Mouse (Mus musculus): ENCODE results near the gene Cbx6. TPM values are rescaled to one million over a fixed set of nuclear protein-coding genes. Genes with fewer than 3 reads are reported as not detected.

Gene Cbx6
- polyA plus RNA-seq, 2 experiments from 2014 or later = 8.4 to 15.1 TPM

DNA sequence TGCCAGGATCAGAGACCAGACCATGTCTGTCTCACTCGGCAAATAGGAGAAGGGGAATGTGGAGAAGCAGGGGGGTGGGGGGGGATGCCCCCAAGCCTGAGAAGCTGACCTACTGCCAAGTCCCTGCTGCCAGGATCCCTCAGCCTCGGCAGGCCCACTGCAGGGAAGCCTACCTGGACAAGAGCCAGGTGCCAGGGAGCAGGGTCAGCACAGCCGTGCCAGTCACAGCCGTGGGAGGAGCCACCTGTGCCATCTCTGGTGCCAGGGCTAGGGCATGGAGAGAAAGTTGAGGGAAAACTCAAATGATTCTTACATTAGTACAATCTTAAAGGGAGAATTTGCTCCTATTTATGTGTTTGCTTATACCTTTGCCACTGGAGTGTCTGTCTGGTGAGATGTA, 32.2 kb downstream of the Cbx6 start:
- no peak for ATAC-seq

DNA sequence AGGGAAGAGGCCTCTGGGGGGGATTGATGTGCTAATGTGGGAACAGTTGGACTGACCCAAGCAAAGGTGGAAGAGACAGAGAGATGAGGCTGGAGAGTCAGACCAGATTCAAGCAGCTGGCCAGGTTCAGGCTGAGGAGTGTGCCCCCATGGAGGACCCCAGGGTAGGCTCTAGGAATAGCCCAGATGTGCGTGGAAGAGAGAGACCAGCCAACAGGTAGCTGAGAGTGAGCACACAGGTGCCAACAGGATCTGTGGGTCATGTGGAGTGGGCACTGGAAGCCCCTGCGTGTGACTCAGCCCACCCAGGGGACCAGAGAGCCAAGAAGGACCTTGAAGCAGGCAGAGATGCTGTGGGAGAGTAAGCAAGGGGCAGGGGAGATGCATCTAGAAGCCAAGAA, 32.8 kb downstream of the Cbx6 start:
- ATAC-seq = no peak

DNA sequence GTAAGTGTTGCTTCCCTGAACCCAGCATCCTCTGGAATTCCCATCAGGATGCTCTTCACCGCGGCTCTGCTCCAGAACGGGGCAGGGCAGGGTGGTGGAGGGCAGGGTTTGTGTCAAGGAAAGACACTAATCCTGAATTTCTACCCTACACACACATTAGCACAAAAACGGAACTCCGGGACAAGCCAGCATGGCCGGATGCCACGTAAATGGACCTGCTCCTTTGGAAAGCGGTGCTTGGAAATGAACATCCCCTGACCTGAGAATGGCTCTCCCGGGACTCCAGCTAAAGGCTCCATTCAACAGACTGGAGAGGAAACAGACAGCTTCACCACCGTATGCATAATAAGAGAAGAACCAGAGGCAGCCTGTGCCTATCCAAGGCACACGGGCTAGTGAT, 33.8 kb downstream of the Cbx6 start:
- ATAC-seq = no peak

DNA sequence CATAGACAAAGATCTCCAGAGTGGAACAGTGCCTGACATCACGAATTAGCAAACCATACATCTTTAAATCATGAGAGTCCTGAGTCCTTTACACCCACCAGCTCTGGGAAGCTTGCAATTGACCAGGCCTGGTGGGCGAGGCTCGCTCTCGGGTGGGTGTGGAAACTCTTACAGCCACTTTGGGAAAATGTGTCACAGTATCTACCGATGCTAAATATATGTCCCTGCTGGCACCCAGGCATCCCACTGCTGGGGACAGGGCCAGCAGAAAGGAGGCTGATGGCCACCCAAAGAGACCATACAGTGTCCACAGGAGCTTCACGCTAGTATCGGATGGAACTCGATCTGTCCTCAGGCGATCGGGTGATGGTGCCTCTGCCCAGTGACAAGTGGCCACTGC, 35.9 kb downstream of the Cbx6 start:
- no peak for ATAC-seq

DNA sequence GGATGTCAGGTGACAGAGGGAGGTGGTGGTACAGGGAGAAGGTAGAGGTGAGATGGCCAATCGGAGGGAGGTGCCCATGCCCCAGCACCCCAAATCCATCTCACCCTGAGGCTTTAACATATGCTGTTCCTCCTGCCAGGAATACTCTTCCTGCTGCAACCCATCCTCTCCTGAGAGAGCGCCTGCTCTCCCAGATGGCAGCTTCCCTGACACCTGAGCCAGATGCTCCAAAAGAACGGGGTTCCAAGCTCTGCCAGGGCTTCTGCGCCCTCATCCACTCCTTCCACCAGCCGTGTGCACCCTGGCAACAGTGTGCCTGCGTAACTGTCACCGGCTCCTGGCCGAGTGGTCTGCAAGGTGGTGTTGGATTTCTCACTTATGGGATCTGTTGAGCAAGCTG, 36.8 kb downstream of the Cbx6 start:
- ATAC-seq = no peak

DNA sequence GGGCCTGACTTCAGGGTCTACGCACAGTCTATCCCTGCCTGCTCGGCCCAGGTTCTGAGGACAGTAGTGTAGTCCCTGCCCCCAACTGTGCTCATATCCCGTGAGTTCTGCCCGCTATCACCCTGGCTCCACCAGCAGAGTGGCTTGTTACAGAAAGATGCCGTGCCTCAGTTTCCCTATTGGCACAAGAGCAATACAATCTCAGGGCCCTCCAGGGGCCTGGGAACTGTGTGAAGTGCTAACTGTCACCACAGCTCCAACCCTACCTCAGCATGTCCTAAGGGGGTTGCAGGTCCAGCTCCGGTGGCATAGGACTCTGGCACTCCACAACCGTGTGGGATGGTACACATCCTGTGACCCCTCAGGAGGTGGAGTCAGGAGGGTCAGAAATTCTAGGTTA, 37.4 kb downstream of the Cbx6 start:
- no peak for ATAC-seq

DNA sequence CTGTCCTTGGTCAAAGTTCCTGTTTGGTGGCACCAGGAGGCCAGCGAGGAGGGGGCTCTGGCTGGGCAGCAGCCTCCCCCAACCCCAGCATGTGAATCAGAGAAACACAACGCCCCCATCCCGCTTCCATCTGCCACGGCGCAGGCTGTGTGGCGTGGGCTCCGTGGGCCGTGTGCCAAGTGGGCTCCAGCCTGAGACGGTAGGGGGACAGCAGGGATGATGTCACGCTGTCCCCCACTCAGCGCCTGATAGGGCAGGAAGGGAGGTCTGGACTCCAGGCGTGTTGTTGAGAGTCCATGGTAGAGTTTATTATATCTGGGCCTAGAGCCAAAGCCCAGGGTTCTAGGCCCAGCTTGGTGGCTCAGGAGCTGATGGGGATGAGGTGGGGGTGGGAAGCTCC, 38.2 kb downstream of the Cbx6 start:
- no peak for ATAC-seq

DNA sequence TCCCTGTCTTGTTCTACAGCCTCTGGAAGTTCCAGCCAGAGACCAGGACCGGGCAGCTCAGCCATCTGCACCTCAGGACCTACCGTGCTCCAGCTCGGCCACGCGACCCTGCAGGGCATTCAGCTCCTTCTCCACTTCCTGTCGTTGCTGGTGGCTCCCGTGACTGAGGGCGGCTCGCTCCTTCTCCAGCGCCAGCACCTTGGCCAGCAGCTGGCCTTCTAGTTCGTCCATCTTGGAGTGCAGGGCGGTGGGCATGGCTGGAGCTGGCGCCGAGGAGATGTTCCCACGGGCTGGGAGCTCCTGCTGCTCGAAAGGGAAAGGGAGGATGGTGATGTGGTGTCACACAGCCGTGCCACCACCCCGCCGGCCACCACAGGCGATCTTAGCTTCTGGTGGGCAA, 40.3 kb downstream of the Cbx6 start:
- no peak for ATAC-seq

DNA sequence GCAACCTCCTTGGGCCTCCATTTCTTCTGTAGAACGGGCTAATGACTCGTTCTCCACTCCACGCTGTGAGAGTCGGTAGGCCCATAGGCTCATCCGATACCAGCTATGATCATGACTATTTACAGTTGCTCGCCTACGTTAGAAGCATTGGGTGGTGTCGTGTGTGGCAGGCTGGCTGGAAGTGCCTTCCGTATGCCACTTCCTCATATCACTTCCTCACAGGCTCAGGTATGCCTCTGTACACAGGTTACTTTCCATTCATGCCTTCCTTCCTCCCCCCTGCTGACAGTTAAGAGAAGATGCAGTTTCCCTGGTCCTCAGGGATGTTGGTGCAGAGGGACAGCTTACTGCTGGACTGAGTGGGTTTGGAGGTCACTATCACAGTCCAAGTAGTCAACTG, 41.4 kb downstream of the Cbx6 start:
- ATAC-seq = no peak

DNA sequence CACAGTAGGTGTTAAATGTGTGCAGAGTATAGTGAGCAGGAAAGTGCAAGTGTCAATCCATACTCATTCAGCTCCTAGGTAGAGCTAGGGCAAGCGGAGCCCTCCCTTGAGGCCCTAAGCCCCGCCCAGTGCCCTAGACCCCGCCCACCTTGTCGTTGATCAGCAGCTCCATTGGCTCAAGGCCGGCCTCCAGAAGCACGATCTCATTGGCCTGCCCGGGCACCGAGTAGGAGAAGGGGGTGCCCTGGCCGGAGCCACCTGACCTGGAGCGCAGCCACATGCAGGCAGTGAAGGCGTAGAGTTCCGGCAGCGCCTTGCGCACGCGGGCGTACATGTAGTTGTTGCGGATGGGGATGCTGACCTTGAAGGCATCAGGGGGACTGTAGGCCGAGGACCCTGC, 42.0 kb downstream of the Cbx6 start:
- ATAC-seq = no peak

DNA sequence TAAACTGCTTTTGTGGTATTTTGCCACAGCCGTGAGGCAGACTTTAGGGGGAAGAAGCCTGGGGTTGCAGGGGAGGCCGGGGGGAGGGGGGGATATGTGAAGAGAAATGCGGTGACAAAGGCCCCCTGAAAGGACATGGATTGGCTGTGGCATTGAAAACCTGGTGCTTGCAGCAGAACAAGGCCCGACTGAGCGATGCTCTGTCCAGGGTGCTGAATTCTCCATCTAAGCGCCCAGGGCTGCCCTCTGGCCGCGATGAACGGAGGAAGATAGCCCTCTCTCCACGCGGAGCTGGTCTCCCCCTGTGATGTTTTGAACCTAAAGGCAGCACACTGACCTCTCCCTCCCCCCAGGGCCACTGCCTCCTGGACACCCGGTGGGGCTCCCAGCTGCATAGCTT, 43.0 kb downstream of the Cbx6 start:
- no peak for ATAC-seq

DNA sequence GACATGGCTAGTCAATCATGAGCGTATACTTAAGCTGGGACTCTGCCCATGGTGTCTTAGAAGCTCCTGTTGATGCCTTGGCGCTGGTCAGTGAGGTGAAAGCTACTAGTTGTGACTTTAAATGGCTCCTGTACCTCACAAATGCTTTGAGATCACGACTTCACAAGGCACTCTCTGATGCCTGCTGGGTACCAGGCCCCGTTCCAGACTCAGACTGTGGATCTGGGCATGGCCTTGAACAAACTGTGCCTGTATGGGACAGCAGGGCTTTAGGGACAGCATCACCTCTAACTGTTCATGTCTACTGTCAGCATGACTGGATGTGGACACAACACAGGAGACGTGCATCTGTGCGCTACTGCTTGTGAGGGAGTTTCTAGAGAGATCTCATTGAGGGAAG, 43.6 kb downstream of the Cbx6 start:
- no peak for ATAC-seq

DNA sequence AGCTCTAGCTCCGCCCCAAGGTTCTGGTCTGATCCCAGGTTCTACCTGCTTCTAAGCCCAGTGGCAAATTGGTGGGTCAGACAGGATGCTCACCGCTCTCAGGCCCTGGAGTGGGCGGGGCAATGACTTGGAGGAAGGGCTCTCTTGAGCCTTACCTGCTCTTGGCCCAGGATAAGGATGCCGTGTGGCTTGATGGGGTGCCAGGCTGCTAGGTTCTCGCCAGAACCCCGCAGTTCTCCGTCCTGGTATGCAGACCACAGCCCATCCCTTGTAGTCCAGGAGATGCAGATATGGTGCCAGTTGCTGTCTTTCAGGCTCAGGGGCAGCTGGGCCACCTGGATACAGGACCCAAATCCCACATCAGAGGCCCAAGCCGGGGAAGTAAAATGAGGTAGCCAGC, 44.4 kb downstream of the Cbx6 start:
- ATAC-seq = no peak

DNA sequence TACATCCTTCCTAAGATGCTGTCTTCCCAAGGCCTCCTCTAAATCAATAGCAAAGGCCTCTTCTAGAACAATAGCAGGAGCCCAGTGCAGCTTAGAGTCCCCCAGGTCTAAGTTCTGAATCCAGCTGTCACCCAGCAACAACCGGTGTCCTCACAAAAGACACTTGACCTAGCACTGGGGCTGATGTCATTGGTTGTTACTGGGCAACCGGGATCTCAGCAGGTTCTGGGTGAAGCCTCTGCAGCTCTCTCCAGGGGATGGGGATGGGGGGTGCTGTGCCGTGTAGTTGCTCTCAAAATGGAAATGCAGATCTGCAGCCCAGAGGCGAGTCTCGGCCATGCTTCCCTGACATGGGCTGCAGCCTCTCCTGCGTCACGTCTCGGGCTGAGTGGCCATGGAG, 46.7 kb downstream of the Cbx6 start:
- ATAC-seq = no peak

DNA sequence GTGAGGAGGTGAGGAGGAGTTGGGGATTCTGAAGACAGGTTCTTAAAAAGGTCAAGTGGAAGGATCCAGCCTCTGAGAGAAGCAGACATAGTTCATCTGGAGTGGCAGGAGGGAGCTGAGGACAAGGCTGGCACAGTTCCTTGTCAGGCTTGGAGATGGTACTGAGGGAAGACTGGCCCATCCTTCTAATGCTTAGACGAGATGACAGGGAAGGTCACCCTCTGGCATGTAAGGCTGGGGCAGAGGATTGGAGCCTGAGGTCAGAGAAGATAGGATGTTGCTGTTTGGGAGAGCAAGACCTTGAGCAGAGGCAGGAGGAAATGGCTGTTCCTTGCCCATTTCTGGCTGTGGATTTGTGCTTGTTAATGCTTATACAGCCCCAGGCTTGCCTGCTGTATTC, 49.4 kb downstream of the Cbx6 start:
- ATAC-seq = no peak

DNA sequence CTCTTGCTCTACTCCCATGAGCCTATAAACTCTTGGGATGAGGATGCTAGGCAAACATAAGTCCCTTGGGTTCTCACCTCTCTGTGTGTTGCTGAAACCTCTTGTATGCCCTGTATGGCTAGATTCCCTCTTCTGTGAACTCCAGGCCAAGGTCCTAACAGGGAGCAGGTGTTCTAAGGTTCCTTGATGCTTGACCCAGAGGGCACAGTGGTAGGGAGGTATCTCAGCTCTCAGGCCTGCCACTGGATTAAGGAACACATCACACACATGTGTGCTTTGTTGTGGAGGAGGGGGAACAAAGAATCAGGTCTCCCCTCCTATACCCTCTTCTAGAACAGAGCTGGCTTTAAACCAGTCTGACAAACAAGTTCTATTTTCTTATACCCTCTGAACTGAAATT, 56.7 kb downstream of the Cbx6 start, which contains the start of gene Dnal4:
Dnal4 (minus strand) TSS at position 101 of the 400 bp plus-strand sequence.
- no peak for ATAC-seq

DNA sequence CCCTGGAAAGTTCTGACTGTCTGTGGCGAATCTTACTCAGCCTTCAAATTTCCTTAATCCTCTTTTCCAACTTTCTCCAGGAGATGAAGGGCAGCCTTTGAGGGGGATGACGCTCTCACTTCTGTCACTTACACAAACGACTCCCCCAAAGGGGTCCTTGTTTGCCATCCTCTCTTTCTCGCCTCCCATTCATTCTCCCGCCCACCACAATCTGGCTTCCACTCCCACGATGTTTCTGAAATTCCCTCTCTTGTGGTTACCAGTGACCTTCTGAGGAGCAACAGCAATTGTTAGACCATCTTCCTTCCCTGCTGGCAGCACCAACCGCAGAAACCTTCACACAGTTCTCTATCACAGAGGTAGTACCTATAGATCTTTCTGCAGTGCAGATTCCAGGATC, 58.8 kb downstream of the Cbx6 start:
- no peak for ATAC-seq

DNA sequence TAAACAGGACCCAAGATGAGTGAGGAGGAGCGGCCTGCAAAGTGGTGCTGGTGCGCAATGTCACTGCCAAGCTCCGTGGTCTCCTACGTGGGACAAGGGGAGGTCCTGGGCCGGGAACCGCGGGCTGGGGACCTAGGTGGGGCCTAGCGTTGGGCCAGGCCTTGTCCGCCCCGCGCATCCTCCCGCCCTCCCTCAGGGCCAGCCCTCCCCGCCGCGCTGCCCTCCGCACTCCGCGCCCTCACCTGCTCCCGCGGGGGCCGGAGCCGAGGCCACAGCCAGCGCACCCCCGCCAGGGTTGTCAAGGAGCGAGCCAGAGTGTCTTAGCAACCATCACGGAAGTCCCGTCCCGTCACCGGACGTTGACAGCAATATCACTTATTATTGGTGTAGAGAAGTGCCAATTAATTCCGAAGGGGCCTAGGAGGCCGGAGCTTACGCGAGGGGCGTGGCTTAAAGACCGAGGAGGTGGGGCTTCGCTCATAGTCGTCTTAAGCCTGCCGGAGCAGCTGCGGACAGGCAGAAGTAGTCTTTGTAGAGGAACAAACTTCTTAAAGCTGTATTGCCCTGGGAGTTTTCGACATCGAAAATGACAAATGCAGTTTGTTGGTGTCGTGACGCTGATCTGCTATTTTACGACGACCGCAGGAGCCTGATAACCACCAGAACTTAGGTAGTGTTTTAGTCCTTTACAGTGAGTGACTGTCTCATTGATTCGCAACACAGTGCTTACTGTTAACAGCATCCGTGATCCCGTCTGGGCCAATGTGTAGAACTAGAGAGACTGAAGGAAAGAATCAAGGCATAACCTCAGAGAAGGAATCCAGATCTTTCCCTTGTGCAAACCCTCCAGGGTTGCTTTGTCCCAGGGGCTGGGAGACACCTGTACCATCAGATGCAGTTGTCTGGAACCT, 60.1 kb downstream of the Cbx6 start:
- ATAC-seq = peak; percentile 97

Other genes starting within 250 kb of the Cbx6 start
- gene Dmc1, start 229.6 kb downstream of the Cbx6 start, polyA plus RNA-seq (2017; shearing (Covaris generic)) = not detected
- under 1 TPM in 1 of 2 experiments, not detected in 1; 0.26 TPM for gene Fam227a, start 175.7 kb downstream of the Cbx6 start, polyA plus RNA-seq (2017; shearing (Covaris generic))
- 10 to 100 TPM; 16.2 to 17.6 TPM for gene Cby1, start 175.5 kb downstream of the Cbx6 start, polyA plus RNA-seq (2017; shearing (Covaris generic))
- gene Tomm22, start 163.8 kb downstream of the Cbx6 start, polyA plus RNA-seq (2017; shearing (Covaris generic)) = 100 to 1,000 TPM; 217 to 224 TPM
- 1 to 10 TPM; 2.9 to 3.6 TPM for gene Josd1, start 146.8 kb downstream of the Cbx6 start, polyA plus RNA-seq (2017; shearing (Covaris generic))
- 10 to 100 TPM; 21.2 to 24.9 TPM for gene Gtpbp1, start 143.8 kb downstream of the Cbx6 start, polyA plus RNA-seq (2017; shearing (Covaris generic))
- gene Sun2, start 92.2 kb downstream of the Cbx6 start, polyA plus RNA-seq (2017; shearing (Covaris generic)) = 10 to 100 TPM; 12.7 to 14.3 TPM
- 1 to 10 TPM; 5.3 to 6.9 TPM for gene Dnal4, start 56.8 kb downstream of the Cbx6 start, polyA plus RNA-seq (2017; shearing (Covaris generic))
- under 1 TPM; 0.09 to 0.11 TPM for gene Nptxr, start 29.9 kb downstream of the Cbx6 start, polyA plus RNA-seq (2017; shearing (Covaris generic))
- not detected for gene Npcd, start 451 bp downstream of the Cbx6 start, polyA plus RNA-seq (2017; shearing (Covaris generic))
- gene Apobec3, start 57.0 kb upstream of the Cbx6 start, polyA plus RNA-seq (2017; shearing (Covaris generic)) = 100 to 1,000 TPM; 505 to 519 TPM
- gene Cbx7, start 136.4 kb upstream of the Cbx6 start, polyA plus RNA-seq (2017; shearing (Covaris generic)) = 10 to 100 TPM; 21.9 to 30.3 TPM
- 1 to 10 TPM in 1 of 2 experiments, under 1 TPM in 1; 0.68 to 1.1 TPM for gene Pdgfb, start 180.3 kb upstream of the Cbx6 start, polyA plus RNA-seq (2017; shearing (Covaris generic))

All from activated CD4-positive, CD25-positive, alpha-beta regulatory T cell, adult 4 months (primary cell).